Mouse (Mus musculus) adrenal gland, adult (tissue): ENCODE measurements around the gene St6galnac3.

Experiments
- DNase-seq, 2 experiments: peaks; one replicate each; pipeline ENCODE4 v3.0.0; 2022 to 2023; ENCODE audit warnings: low spot score in 1 of 2; ENCODE audit not compliant: inconsistent age in 2 of 2

Gene St6galnac3

DNA sequence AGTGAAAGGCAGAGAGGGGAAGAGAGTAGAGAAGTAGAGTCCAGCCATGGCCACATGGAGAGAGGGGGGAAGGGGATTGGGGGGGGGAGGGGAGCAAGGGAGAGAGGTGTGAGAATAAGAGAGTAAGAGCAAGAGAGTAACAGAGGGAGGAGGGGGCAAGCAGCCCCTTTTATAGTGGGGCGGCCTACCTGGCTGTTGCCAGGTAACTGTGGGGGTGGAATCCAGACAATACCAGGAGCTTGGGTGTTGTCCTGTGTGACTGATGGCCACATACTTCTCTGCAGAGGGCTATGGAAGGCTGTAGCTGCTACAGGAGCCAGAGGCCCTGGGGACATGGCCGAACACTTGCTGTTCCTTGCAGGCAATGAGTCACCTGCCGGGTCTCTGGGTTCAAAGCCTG, 360.6 kb downstream of the St6galnac3 start:
- no peak for DNase-seq

DNA sequence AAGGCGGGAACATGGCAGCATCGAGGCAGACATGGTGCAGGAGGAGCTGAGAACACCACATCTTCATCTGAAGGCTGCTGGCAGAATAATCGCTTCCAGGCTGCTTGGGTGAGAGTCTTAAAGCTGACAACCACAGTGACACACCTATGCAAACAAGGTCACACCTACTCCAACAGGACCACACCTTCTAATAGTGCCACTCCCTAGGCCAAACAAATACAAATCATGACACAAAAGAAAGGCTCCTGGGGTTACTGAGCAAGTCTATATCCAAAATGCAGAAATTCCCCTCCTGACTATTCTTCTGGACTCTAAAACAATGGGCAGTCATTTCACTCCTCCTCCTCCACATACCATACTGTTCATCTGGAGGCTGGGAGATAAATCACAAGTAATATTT, 365.0 kb downstream of the St6galnac3 start:
- DNase-seq, result no peak

- DNase-seq, result no peak
Measured at GRCm38 (mm10) chr3:153356071-153356470, 368.9 kb downstream of the St6galnac3 start.

GRCm38 (mm10) chr3:153354988-153355297, 370.0 kb downstream of the St6galnac3 start:
- DNase-seq, result no peak

- DNase-seq, result no peak
Measured at GRCm38 (mm10) chr3:153354186-153354987, 370.6 kb downstream of the St6galnac3 start.

DNA sequence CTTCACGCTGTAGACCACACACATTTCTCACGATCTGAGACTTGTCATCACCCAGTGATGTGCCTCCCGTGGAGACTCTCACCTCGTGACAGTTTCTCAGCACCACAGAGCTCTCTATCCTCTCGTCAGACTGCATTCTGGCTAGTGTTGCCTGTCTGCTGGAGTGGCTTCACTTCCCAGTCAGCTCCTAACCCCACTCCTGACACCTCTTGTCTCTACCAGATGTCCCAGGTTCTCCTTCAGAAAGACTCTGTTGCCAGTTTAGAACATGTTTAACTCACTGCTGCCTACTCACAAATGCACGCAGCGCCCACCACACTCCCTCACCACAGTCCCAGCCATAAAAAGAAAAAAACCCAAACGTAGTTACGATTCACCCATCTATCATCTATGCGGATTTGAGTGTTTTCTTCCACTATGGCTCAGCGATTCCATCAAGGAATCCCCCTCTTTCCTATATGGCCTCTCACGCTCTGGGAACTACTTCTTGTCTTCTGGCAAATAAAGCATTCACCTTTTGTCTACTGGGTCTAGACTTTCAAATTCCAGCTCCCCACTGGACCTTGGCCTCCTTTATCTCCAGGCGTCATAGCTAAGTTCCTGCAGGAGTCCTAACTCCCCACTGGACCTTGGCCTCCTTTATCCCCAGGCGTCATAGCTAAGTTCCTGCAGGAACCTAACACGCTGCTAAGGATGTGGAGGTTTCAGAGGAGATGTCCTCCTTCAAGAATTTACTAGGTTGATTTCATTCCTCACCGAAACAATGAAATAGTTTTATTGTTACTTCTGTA, 371.5 kb downstream of the St6galnac3 start:
- DNase-seq, result peak in 1 of 2 experiments; percentile 30

- DNase-seq, result no peak
Measured at GRCm38 (mm10) chr3:153349981-153350380, 375.0 kb downstream of the St6galnac3 start.

GRCm38 (mm10) chr3:153348797-153349465, 376.0 kb downstream of the St6galnac3 start:
- peak; percentile 12 to 37 for DNase-seq

GRCm38 (mm10) chr3:153344979-153345378, 380.0 kb downstream of the St6galnac3 start:
- DNase-seq, result no peak

DNA sequence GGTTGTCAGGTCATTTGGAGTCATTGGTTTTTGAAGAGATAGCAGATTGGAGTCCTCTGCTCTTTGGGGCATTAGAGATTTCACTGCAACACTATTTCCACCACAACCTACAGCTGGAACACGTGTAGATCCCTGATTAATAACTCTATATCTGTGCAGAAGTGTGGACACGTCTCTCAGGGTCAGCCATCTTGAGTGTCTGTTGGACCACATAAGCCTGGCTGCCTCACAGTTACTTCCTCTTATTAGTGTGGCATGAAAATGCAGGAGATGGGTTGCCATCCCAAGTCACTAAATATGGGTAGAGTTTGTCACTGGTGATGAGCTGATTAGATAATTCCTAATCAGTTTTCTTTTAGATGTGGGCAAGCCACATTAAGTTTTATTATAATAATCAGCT, 385.0 kb downstream of the St6galnac3 start:
- DNase-seq, result no peak

- no peak for DNase-seq
Measured at GRCm38 (mm10) chr3:153339091-153339490, 385.9 kb downstream of the St6galnac3 start.

DNA sequence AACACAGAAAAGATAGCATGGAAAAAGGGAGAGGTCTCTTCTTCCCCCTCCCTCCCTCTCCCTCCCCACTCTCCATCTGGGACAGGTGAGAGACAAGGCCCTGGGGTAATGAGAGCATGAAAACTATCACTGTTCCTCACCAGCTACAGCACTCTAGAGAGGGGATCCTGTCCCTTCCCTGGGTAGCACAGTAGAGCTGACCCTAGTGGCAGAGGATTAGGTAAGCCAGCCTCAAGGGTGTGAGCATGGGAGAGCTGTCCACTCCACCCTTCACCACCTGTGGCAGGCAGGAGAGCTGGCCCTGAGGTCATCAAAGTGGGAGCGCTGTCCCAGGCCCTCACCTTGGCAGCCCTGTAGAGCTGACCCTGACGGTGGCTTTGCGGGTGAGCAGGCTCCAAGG, 387.2 kb downstream of the St6galnac3 start:
- no peak for DNase-seq

GRCm38 (mm10) chr3:153337221-153337620, 387.8 kb downstream of the St6galnac3 start:
- no peak for DNase-seq

DNA sequence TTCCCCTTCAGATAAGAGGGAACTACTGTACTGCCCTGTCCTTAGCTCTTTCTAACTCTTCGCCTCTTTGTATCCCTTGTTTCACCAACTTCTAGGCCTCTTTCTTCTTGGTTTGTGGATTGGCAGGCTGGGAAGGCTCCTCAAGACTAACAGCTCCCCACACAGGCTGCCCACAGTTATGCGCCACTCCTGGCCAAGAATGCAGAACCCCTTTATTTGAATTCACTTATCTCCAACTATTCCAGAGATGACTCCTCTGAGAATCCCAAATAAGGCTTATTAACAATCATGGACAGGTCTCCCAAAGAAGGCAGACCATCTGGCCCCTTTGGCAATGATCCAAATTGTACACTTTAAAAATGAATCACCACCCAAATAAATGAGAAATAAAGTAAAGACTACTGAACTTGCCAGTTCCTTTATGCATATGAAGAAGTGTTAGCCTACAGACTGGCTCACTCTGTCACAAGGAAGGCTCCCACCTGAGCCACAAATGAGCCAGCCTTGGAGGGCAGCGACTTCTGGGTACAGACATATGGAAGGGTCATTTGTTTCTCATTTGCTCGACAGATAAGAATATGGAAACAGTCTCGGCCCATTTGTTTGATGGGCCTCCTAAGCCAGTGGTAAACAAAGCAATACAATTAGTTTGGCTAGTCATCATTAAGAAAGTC, 390.7 kb downstream of the St6galnac3 start:
- DNase-seq, result no peak

DNA sequence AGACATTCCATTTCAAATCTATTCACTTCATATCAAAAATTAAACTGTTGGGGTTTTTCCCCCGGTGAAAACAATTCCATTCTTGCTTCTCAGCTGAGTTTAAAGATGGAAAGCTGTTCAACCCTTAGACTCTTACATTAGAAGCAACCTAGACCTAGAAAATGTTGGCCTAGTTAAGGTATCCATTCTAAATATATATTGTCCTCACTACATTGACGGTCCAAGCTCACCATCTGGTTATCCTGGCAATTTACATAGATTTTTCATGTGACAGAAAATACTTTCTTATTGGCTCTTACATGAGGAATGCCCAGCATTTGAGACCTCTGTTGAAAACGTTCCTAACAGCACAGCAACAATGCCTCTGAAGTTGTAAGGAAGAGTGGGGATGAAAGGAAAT, 400.7 kb downstream of the St6galnac3 start:
- DNase-seq, result no peak

DNA sequence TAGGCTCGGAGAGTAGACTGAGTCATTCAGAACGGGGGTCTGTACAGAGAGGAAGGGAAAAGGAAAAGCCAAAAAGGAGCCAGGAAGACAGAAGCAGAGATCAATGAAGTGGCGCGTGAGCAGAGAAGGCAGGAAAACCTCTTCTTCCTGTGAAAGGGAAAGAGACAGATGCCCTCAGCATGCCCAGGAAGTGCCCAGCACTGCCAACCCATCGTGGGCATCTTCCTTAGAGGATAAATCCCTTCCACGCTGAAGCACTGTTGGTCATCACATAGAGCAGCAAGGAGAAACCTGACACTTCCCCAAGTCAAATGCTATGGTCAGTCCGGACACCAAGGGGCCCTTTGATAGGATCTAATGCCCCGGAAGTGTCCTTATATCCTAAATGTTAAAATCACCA, 401.5 kb downstream of the St6galnac3 start:
- DNase-seq, result no peak

DNA sequence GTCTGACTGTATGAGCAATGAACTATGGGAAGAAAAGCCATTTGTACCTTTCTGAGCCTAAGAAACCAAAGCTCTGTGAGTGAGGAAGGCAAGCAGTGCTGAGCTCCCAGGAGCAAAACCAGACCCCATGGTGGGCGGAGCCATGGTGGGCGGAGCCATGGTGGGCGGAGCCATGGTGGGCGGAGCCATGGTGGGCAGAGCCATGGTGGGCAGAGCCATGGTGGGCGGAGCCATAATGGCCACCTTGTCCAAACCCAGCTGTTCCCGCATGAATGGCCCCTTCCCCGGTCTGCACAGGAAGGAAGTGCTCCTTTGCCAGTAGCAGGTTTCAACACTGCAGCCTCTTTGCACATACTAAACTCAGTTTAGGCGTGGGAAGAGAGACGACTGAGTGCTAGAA, 411.4 kb downstream of the St6galnac3 start:
- no peak for DNase-seq

GRCm38 (mm10) chr3:153313167-153313566, 411.8 kb downstream of the St6galnac3 start:
- peak in 1 of 2 experiments; percentile 51 for DNase-seq

- no peak for DNase-seq
Measured at GRCm38 (mm10) chr3:153312006-153312405, 413.0 kb downstream of the St6galnac3 start.

GRCm38 (mm10) chr3:153308379-153308778, 416.6 kb downstream of the St6galnac3 start:
- DNase-seq, result no peak

DNA sequence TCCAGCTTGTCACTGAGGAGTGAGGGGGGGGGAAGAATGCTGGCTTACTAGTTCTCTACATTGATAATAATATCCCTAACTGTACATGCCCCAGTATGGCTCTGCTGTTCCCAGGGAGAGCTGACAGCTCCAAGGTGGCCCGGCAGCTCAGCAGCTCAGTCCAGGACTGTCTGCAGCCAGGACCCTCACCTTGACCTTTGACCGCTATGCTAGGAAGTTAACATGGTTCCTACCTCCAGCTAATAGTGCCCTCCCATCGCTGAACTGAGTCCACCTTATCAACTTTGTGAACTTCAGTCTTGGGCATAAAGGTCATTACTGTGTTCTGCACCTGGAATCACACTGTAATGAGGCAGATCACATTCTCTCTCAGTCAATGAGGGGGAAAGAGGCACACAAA, 419.8 kb downstream of the St6galnac3 start:
- no peak for DNase-seq
